Mouse (Mus musculus) lung, adult 2 months (tissue): ENCODE data around the gene Atp5e. TPM values are rescaled to one million over a fixed set of nuclear protein-coding genes. Genes with fewer than 3 reads are reported as not detected.

ENCODE experiments used
- DNase-seq: peaks from one replicate; pipeline ENCODE4 v3.0.0; 2022
- H3K4me1 ChIP-seq: fragments of 200-500 bp; 2 replicates; pipeline ENCODE4 v1.6.1; 2011; ENCODE audit warnings: low read length; ENCODE audit not compliant: control insufficient read depth, insufficient read depth
- H3K4me3 ChIP-seq: fragments of 200-500 bp; replicated peaks from 2 replicates; pipeline ENCODE3; 2011; ENCODE audit warnings: low read depth, mild to moderate bottlenecking, control low read depth, low read length; ENCODE audit errors: extremely low read depth
- CTCF ChIP-seq: fragments of 200-500 bp; IDR thresholded peaks from 2 replicates; pipeline ENCODE4 v1.5.1; 2011; ENCODE audit warnings: mild to moderate bottlenecking, low read length, control low read depth; ENCODE audit not compliant: insufficient read depth
- POLR2A ChIP-seq: fragments of 200-500 bp; IDR thresholded peaks from 2 replicates; pipeline ENCODE4 v1.6.1; 2011; ENCODE audit warnings: low read depth, mild to moderate bottlenecking, control low read depth, low read length, borderline replicate concordance; ENCODE audit errors: extremely low read depth
- WGBS: fragments of 180-500 bp; shearing (Covaris S2); methylation state at CpG from one replicate; pipeline ENCODE4 v1.1.7; 2018; 5-methylcytosine and 5-hydroxymethylcytosine counted together
- polyA plus RNA-seq: library from polyadenylated mRNA; depleted of rRNA; stranded (reverse); fragments of >200 nt; gene quantifications from 2 replicates; pipeline ENCODE4 v1.2.3, GENCODE M21; 2012; rRNA removed

The Atp5e gene
- polyA plus RNA-seq, 1 experiment: 238 TPM

GRCm38 (mm10) chr2:174426856-174427255, 37.0 kb downstream of the Atp5e start:
- no peak for TF ChIP-seq POLR2A
- no peak for TF ChIP-seq CTCF
- Histone ChIP-seq H3K4me3 (no peak overlapping the region), H3K4me1 (no peaks in the 10 kb centered on the region)
- WGBS: 88% methylated on average over 12 of the region's 12 CpGs
- DNase-seq: no peak

GRCm38 (mm10) chr2:174424301-174425085, 39.4 kb downstream of the Atp5e start:
- 88% methylated on average over 11 of the region's 11 CpGs for WGBS
- Histone ChIP-seq H3K4me3 (no peak overlapping the region), H3K4me1 (no peaks in the 10 kb centered on the region)
- DNase-seq: no peak
- TF ChIP-seq POLR2A (no peak), CTCF (no peak)

GRCm38 (mm10) chr2:174421107-174421506, 42.8 kb downstream of the Atp5e start:
- WGBS: 90% methylated on average over 6 of the region's 6 CpGs
- Histone ChIP-seq H3K4me3 (no peak overlapping the region), H3K4me1 (no peaks in the 10 kb centered on the region)
- no peak for DNase-seq
- TF ChIP-seq POLR2A (no peak), CTCF (no peak)

- H3K4me3 ChIP-seq: peak within 1 kb of the TSS; percentile 93
- under 1% methylated on average over 40 of the region's 40 CpGs for WGBS
- TF ChIP-seq CTCF (no peak), POLR2A (peak; percentile 40; the same call in 1 of the 2 replicates)
- no peaks in the 10 kb centered on the region for H3K4me1 ChIP-seq
- DNase-seq: peak; percentile 91
These were observed 48.1 kb downstream of the Atp5e start, which contains the start of gene Nelfcd for GRCm38 (mm10) chr2:174415731-174416310. Gene Nelfcd (plus strand): TSS chr2:174415804.

- Histone ChIP-seq H3K4me1 (no peaks in the 10 kb centered on the region), H3K4me3 (no peak overlapping the region)
- DNase-seq: no peak
- 42% methylated on average over 18 of the region's 18 CpGs for WGBS
- TF ChIP-seq CTCF (no peak), POLR2A (no peak)
These were observed 48.7 kb downstream of the Atp5e start for GRCm38 (mm10) chr2:174415001-174415730.

GRCm38 (mm10) chr2:174413127-174413526, 50.8 kb downstream of the Atp5e start:
- Histone ChIP-seq H3K4me3 (no peak overlapping the region), H3K4me1 (no peaks in the 10 kb centered on the region)
- 72% methylated on average over 7 of the region's 7 CpGs for WGBS
- no peak for DNase-seq
- TF ChIP-seq CTCF (no peak), POLR2A (no peak)

Other genes starting within 250 kb of the Atp5e start
- gene Gnas, start 179.8 kb downstream of the Atp5e start, polyA plus RNA-seq: 897 and 1,050 TPM in 2 replicates
- gene Gm20721, start 117.4 kb downstream of the Atp5e start, polyA plus RNA-seq: not detected in 2 replicates
- 37.7 and 44.9 TPM in 2 replicates for gene Nelfcd, start 48.3 kb downstream of the Atp5e start, polyA plus RNA-seq
- gene Ctsz, start 25.1 kb downstream of the Atp5e start, polyA plus RNA-seq: 229 and 251 TPM in 2 replicates
- 17.4 and 38.3 TPM in 2 replicates for gene Tubb1, start 13.4 kb downstream of the Atp5e start, polyA plus RNA-seq
- gene Prelid3b, start 9.0 kb upstream of the Atp5e start, polyA plus RNA-seq: 21.8 and 29.7 TPM in 2 replicates
- 0.53 and 0.65 TPM in 2 replicates for gene Zfp831, start 179.4 kb upstream of the Atp5e start, polyA plus RNA-seq